Mouse (Mus musculus) hindbrain, embryonic 16.5 days (tissue): ENCODE measurements around the gene Pigm. TPM values are rescaled to one million over a fixed set of nuclear protein-coding genes. Genes with fewer than 3 reads are reported as not detected.

Experiments
- ATAC-seq: fragments of 200-750 bp; cut with Nextera tagmentation; 2 replicates; pipeline ENCODE4 v1.8.0; 2017; ENCODE audit warnings: moderate TSS enrichment, moderate library complexity
- H3K27ac ChIP-seq: fragments of 300-500 bp; sonication (generic); 2 replicates; pipeline ENCODE4 v1.5.1; 2014; ENCODE audit warnings: low read depth, mild to moderate bottlenecking, control low read depth, low read length, moderate library complexity
- H3K27me3 ChIP-seq: fragments of 300-500 bp; sonication (generic); replicated peaks from 2 replicates; pipeline ENCODE4 v1.6.1; 2014; ENCODE audit warnings: low read length; ENCODE audit not compliant: control insufficient read depth, insufficient read depth
- H3K36me3 ChIP-seq: fragments of 300-500 bp; sonication (generic); 2 replicates; pipeline ENCODE4 v1.6.1; 2014; ENCODE audit warnings: mild to moderate bottlenecking, low read length, moderate library complexity, mixed read lengths; ENCODE audit not compliant: control insufficient read depth, insufficient read depth
- H3K4me1 ChIP-seq: fragments of 300-500 bp; sonication (generic); 2 replicates; pipeline ENCODE4 v1.6.1; 2014; ENCODE audit warnings: low read depth, low read length; ENCODE audit not compliant: control insufficient read depth, insufficient read depth
- H3K4me2 ChIP-seq: fragments of 300-500 bp; sonication (generic); 2 replicates; pipeline ENCODE4 v1.6.1; 2014; ENCODE audit warnings: mild to moderate bottlenecking, low read length, control low read depth, moderate library complexity
- H3K4me3 ChIP-seq: fragments of 300-500 bp; sonication (generic); 2 replicates; pipeline ENCODE4 v1.5.1; 2014; ENCODE audit warnings: mild to moderate bottlenecking, low read length, control low read depth, moderate library complexity
- H3K9ac ChIP-seq: fragments of 300-500 bp; sonication (generic); 2 replicates; pipeline ENCODE4 v1.6.1; 2014; ENCODE audit warnings: low read depth, mild to moderate bottlenecking, control low read depth, low read length, moderate library complexity
- H3K9me3 ChIP-seq: fragments of 300-500 bp; sonication (generic); 2 replicates; pipeline ENCODE4 v1.6.1; 2014; ENCODE audit warnings: mild to moderate bottlenecking, low read length, moderate library complexity; ENCODE audit not compliant: control insufficient read depth
- WGBS: fragments of 180-500 bp; shearing (Covaris S2); extraction: QIAGEN DNeasy Blood & Tissue Kit; methylation state at CpG from one replicate; pipeline ENCODE4 v1.1.7; 2014; 5-methylcytosine and 5-hydroxymethylcytosine counted together
- polyA plus RNA-seq: library from polyadenylated mRNA; unstranded; fragments of >200 nt; fragmentation: Nextera tagmentation; extraction: Ambion mirVana; gene quantifications from 2 replicates; pipeline ENCODE4 v1.2.1, GENCODE M21; 2015

Gene Pigm
- polyA plus RNA-seq, 1 experiment from 2014 or later = 3.1 TPM

- 16% methylated on average over 6 of the region's 6 CpGs for WGBS
- H3K27ac ChIP-seq = no peak overlapping the region
- no peaks in the 10 kb centered on the region for H3K27me3 ChIP-seq
- no peaks in the 10 kb centered on the region for H3K9me3 ChIP-seq
- no peak overlapping the region for H3K4me2 ChIP-seq
- H3K4me1 ChIP-seq = no peaks in the 10 kb centered on the region
- H3K9ac ChIP-seq = no peak overlapping the region
- H3K4me3 ChIP-seq = no peak overlapping the region
- ATAC-seq = no peak
- H3K36me3 ChIP-seq = no peaks in the 10 kb centered on the region
These were observed 41.8 kb downstream of the Pigm start for GRCm38 (mm10) chr1:172418173-172418572.

GRCm38 (mm10) chr1:172418642-172419041 is 42.3 kb downstream of the Pigm start:
- no peak overlapping the region for H3K27ac ChIP-seq
- H3K4me1 ChIP-seq = no peaks in the 10 kb centered on the region
- H3K4me3 ChIP-seq = no peak overlapping the region
- H3K4me2 ChIP-seq = no peak overlapping the region
- H3K36me3 ChIP-seq = no peaks in the 10 kb centered on the region
- H3K27me3 ChIP-seq = no peaks in the 10 kb centered on the region
- no peak overlapping the region for H3K9ac ChIP-seq
- no peaks in the 10 kb centered on the region for H3K9me3 ChIP-seq
- 78% methylated on average over 3 of the region's 3 CpGs for WGBS
- no peak for ATAC-seq

- no peak overlapping the region for H3K27ac ChIP-seq
- no peak overlapping the region for H3K4me3 ChIP-seq
- no peak for ATAC-seq
- H3K4me1 ChIP-seq = no peaks in the 10 kb centered on the region
- H3K27me3 ChIP-seq = no peaks in the 10 kb centered on the region
- H3K36me3 ChIP-seq = no peaks in the 10 kb centered on the region
- H3K9ac ChIP-seq = no peak overlapping the region
- no peak overlapping the region for H3K4me2 ChIP-seq
- 90% methylated on average over 6 of the region's 6 CpGs for WGBS
- H3K9me3 ChIP-seq = no peaks in the 10 kb centered on the region
These were observed 43.8 kb downstream of the Pigm start for GRCm38 (mm10) chr1:172420181-172420580.

GRCm38 (mm10) chr1:172423393-172423792 is 47.0 kb downstream of the Pigm start:
- Histone ChIP-seq H3K4me2 (no peak overlapping the region), H3K4me3 (no peak overlapping the region), H3K36me3 (no peaks in the 10 kb centered on the region), H3K9me3 (no peaks in the 10 kb centered on the region), H3K27ac (no peak overlapping the region), H3K9ac (no peak overlapping the region), H3K4me1 (no peaks in the 10 kb centered on the region), H3K27me3 (no peaks in the 10 kb centered on the region)
- ATAC-seq = no peak
- WGBS = 63% methylated on average over 1 of the region's 1 CpGs

- ATAC-seq = no peak
- Histone ChIP-seq H3K9ac (no peak overlapping the region), H3K27ac (no peak overlapping the region), H3K36me3 (no peaks in the 10 kb centered on the region), H3K4me1 (no peaks in the 10 kb centered on the region), H3K9me3 (no peaks in the 10 kb centered on the region), H3K4me2 (no peak overlapping the region), H3K27me3 (no peaks in the 10 kb centered on the region), H3K4me3 (no peak overlapping the region)
- WGBS = 52% methylated on average over 1 of the region's 1 CpGs
These were observed 50.1 kb downstream of the Pigm start for GRCm38 (mm10) chr1:172426419-172426818.

- H3K27ac ChIP-seq = no peak overlapping the region
- H3K4me2 ChIP-seq = no peak overlapping the region
- no peak for ATAC-seq
- no peaks in the 10 kb centered on the region for H3K36me3 ChIP-seq
- H3K27me3 ChIP-seq = no peaks in the 10 kb centered on the region
- 98% methylated on average over 3 of the region's 3 CpGs for WGBS
- H3K4me1 ChIP-seq = no peaks in the 10 kb centered on the region
- no peak overlapping the region for H3K4me3 ChIP-seq
- no peaks in the 10 kb centered on the region for H3K9me3 ChIP-seq
- H3K9ac ChIP-seq = no peak overlapping the region
These were observed 51.5 kb downstream of the Pigm start for GRCm38 (mm10) chr1:172427841-172428240.

- Histone ChIP-seq H3K9me3 (no peaks in the 10 kb centered on the region), H3K36me3 (no peaks in the 10 kb centered on the region), H3K27ac (no peak overlapping the region), H3K27me3 (no peaks in the 10 kb centered on the region), H3K4me2 (no peak overlapping the region), H3K4me1 (no peaks in the 10 kb centered on the region), H3K4me3 (no peak overlapping the region), H3K9ac (no peak overlapping the region)
- WGBS = 71% methylated on average over 1 of the region's 1 CpGs
- ATAC-seq = no peak
These were observed 52.3 kb downstream of the Pigm start for GRCm38 (mm10) chr1:172428614-172429013.

GRCm38 (mm10) chr1:172430731-172431220 is 54.4 kb downstream of the Pigm start:
- no peaks in the 10 kb centered on the region for H3K36me3 ChIP-seq
- H3K4me1 ChIP-seq = no peaks in the 10 kb centered on the region
- no peak overlapping the region for H3K4me3 ChIP-seq
- no peak overlapping the region for H3K9ac ChIP-seq
- H3K27me3 ChIP-seq = no peaks in the 10 kb centered on the region
- WGBS = 60% methylated on average over 9 of the region's 9 CpGs
- H3K4me2 ChIP-seq = no peak overlapping the region
- no peak for ATAC-seq
- no peak overlapping the region for H3K27ac ChIP-seq
- no peaks in the 10 kb centered on the region for H3K9me3 ChIP-seq

GRCm38 (mm10) chr1:172431836-172432586 is 55.7 kb downstream of the Pigm start:
- no peaks in the 10 kb centered on the region for H3K9me3 ChIP-seq
- H3K27me3 ChIP-seq = no peaks in the 10 kb centered on the region
- no peaks in the 10 kb centered on the region for H3K36me3 ChIP-seq
- H3K4me3 ChIP-seq = no peak overlapping the region
- H3K4me2 ChIP-seq = no peak overlapping the region
- ATAC-seq = no peak
- no peaks in the 10 kb centered on the region for H3K4me1 ChIP-seq
- no peak overlapping the region for H3K27ac ChIP-seq
- WGBS = 55% methylated on average over 4 of the region's 4 CpGs
- no peak overlapping the region for H3K9ac ChIP-seq
